Mouse (Mus musculus) mature B cell (primary cell): ENCODE results near the gene Myo1f.
"Not testable (repeated sequence)": the region's sequence is repeated elsewhere in the genome, so short reads cannot be mapped to it uniquely, and the experiment has no call there.

Source experiments
- in situ Hi-C: fragments of 300-500 bp; cut with MboI; formaldehyde crosslinking; loops from 2 replicates; pipeline ENCODE4 v1.14.3; 2019

Myo1f gene

GRCm38 (mm10) chr17:33584061-33584460, 28.6 kb downstream of the Myo1f start:
- in situ Hi-C loops, result no loop called here

- in situ Hi-C loops, result no loop called here
Measured at GRCm38 (mm10) chr17:33586011-33586410, 30.5 kb downstream of the Myo1f start.

GRCm38 (mm10) chr17:33597271-33597670, 41.8 kb downstream of the Myo1f start:
- in situ Hi-C loops, result no loop called here

GRCm38 (mm10) chr17:33598506-33598905, 43.0 kb downstream of the Myo1f start:
- in situ Hi-C loops, result no loop called here

GRCm38 (mm10) chr17:33599836-33600475, 44.4 kb downstream of the Myo1f start:
- in situ Hi-C loops, result no loop called here

- in situ Hi-C loops, result no loop called here
Measured at GRCm38 (mm10) chr17:33600831-33601230, 45.3 kb downstream of the Myo1f start.

GRCm38 (mm10) chr17:33601947-33602346, 46.4 kb downstream of the Myo1f start:
- in situ Hi-C loops, result no loop called here

- in situ Hi-C loops, result no loop called here
Measured at GRCm38 (mm10) chr17:33607273-33607672, 51.8 kb downstream of the Myo1f start.

GRCm38 (mm10) chr17:33610548-33610947, 55.0 kb downstream of the Myo1f start:
- in situ Hi-C loops, result no loop called here

- in situ Hi-C loops, result not testable (repeated sequence)
Measured at GRCm38 (mm10) chr17:33613726-33614125, 58.2 kb downstream of the Myo1f start.

GRCm38 (mm10) chr17:33627281-33627680, 71.8 kb downstream of the Myo1f start:
- in situ Hi-C loops, result no loop called here

GRCm38 (mm10) chr17:33628621-33629486, 73.3 kb downstream of the Myo1f start, which contains the start of gene Zfp414:
Zfp414 (plus strand) TSS chr17:33629090.
- in situ Hi-C loops, result no loop called here

GRCm38 (mm10) chr17:33629487-33630125, 74.1 kb downstream of the Myo1f start:
- in situ Hi-C loops, result no loop called here

GRCm38 (mm10) chr17:33630171-33630895, 74.8 kb downstream of the Myo1f start:
- in situ Hi-C loops, result no loop called here

GRCm38 (mm10) chr17:33631236-33631635, 75.7 kb downstream of the Myo1f start:
- in situ Hi-C loops, result no loop called here

- in situ Hi-C loops, result no loop called here
Measured at GRCm38 (mm10) chr17:33631796-33632195, 76.3 kb downstream of the Myo1f start.

GRCm38 (mm10) chr17:33637038-33637437, 81.5 kb downstream of the Myo1f start:
- in situ Hi-C loops, result no loop called here

GRCm38 (mm10) chr17:33637516-33638276, 82.2 kb downstream of the Myo1f start, which contains the start of gene Pram1:
Pram1 (plus strand) TSS chr17:33638056.
- in situ Hi-C loops, result no loop called here

- in situ Hi-C loops, result no loop called here
Measured at GRCm38 (mm10) chr17:33639743-33640142, 84.2 kb downstream of the Myo1f start.

GRCm38 (mm10) chr17:33644068-33644467, 88.6 kb downstream of the Myo1f start:
- in situ Hi-C loops, result no loop called here

GRCm38 (mm10) chr17:33645073-33645472, 89.6 kb downstream of the Myo1f start:
- in situ Hi-C loops, result no loop called here
